Comparison of ENCODE assay signal across 9 mouse cellular contexts in the genomic region with DNA sequence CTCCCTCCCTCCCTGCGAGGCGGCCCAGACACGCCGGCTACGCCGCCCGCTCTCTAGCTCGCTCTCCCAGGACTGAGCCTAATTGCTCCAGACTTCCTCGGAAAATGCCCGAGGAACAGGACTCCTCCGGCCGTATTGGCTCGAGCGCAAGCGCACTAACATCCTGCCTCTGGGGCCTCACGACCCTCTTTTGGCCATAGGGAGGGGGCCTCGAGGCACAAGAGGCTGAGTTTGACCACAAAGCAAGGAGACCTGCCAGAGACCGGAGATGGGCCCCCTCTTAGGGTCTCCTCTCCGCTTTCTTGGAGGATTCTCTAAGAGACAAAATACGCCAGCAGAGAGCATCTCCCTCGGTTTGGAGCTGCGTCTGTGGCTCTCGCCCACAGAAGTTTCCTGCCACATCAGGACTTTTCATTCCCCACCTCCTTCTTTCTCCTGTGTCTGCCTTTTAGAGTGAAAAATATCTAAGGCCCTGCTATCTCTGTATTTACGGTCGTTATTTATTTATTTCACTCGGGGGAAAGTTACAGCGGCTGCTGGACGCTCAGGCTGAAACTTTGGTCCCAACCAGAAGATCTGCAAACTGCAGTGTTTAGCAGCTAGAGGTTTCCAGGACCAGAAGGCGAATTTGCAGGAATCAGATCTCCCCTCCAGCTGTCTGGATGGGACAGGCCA. TPM values are rescaled to one million over a fixed set of nuclear protein-coding genes. Genes with fewer than 3 reads are reported as not detected.
A peak's percentile ranks its signal among the peaks of the same experiment; 100 is the strongest.
DNase-seq lines count a peak whose midpoint lies in the region; ATAC-seq lines count a peak whose summit lies in the region.
"Had no signal": no experiment of that assay in that cellular context is flagged by ENCODE, and none has a peak within 500 bp of the region (broad histone marks: within the 10 kb centered on the region; RNA-seq: fewer than 3 reads in every experiment).

No protein-coding gene starts in this region.

- peaks cover 10% of the 10 kb centered on the region for H3K27me3 ChIP-seq in forebrain, embryonic 16.5 days (replicated peaks; ENCODE audit: control insufficient read depth, insufficient read depth, low read length)
- H3K27me3 ChIP-seq in lung, embryonic 16.5 days (ENCODE audit: control insufficient read depth, insufficient read depth, low read depth, low read length) = peaks cover 3% of the 10 kb centered on the region; the same call in 1 of the 2 replicates
- H3K27me3 ChIP-seq: CH12.LX had no signal

- peak overlapping the region; percentile 36; the same call in 1 of the 2 replicates for H3K27ac ChIP-seq in forebrain, embryonic 16.5 days (ENCODE audit: low read length)
- peak overlapping the region; percentile 91 for H3K27ac ChIP-seq in lung, embryonic 16.5 days (ENCODE audit: low read length)

- ATAC-seq in forebrain, embryonic 16.5 days = peak; percentile 91
- ATAC-seq in lung, embryonic 16.5 days (ENCODE audit: low read depth) = peak; percentile 88

- peaks cover 22% of the 10 kb centered on the region for H3K4me1 ChIP-seq in forebrain, embryonic 16.5 days (replicated peaks; ENCODE audit: control insufficient read depth, insufficient read depth, low read length)
- H3K4me1 ChIP-seq in lung, embryonic 16.5 days (replicated peaks; ENCODE audit: control insufficient read depth, insufficient read depth, low read length) = peaks cover 32% of the 10 kb centered on the region

- peak; percentile 61 for DNase-seq in left cerebral cortex, adult 18-20 months (ENCODE audit: low spot score in 2 of 2)
- DNase-seq in left cerebral cortex, adult 11 months (ENCODE audit: low spot score) = no peak
- DNase-seq in heart, postnatal 14 days = peak; percentile 77 to 79
- peak; percentile 84 to 89 for DNase-seq in kidney, postnatal 4 days
- peak; percentile 62 for DNase-seq in right cerebral cortex, adult 18-20 months
- DNase-seq in cerebellum, adult 9-10 months = no peak

- H3K36me3 ChIP-seq in forebrain, embryonic 16.5 days (ENCODE audit: control insufficient read depth, insufficient read depth) = no peaks in the 10 kb centered on the region
- H3K36me3 ChIP-seq in lung, embryonic 16.5 days (ENCODE audit: control insufficient read depth, insufficient read depth, low read length) = no peaks in the 10 kb centered on the region

- 0% methylated on average over 28 of the region's 29 CpGs for WGBS in forebrain, embryonic 16.5 days
- under 1% methylated on average over 21 of the region's 29 CpGs for WGBS in lung, embryonic 16.5 days

- H3K9ac ChIP-seq in forebrain, embryonic 16.5 days (replicated peaks; ENCODE audit: low read depth, low read length) = peak overlapping the region; percentile 57
- peak overlapping the region; percentile 70 for H3K9ac ChIP-seq in lung, embryonic 16.5 days (ENCODE audit: low read length)

- peak overlapping the region; percentile 100 for H3K4me2 ChIP-seq in forebrain, embryonic 16.5 days (ENCODE audit: low read length)
- H3K4me2 ChIP-seq in lung, embryonic 16.5 days (ENCODE audit: low read depth, low read length) = peak overlapping the region; percentile 82

- peak overlapping the region; percentile 58 for H3K4me3 ChIP-seq in forebrain, embryonic 16.5 days (replicated peaks; ENCODE audit: low read length)
- H3K4me3 ChIP-seq in lung, embryonic 16.5 days (ENCODE audit: low read length) = peak overlapping the region; percentile 60

- intact Hi-C loops in heart, postnatal 14 days (cut with DNase I) = loop anchor here (2.0 to 10.0 kb wide), 3 partner anchors 111 to 493 kb away; no protein-coding TSS in a partner anchor

- H3K9me3 ChIP-seq in forebrain, embryonic 16.5 days (ENCODE audit: control insufficient read depth, low read length) = no peaks in the 10 kb centered on the region
- H3K9me3 ChIP-seq in lung, embryonic 16.5 days (ENCODE audit: control insufficient read depth, low read length) = no peaks in the 10 kb centered on the region

RNA-seq across cellular contexts. Expression of a gene that starts 0.4 kb away (rescaled TPM):
- 10 to 100 TPM; 38.6 to 48.1 TPM for total RNA-seq in left cerebral cortex, adult 18-20 months (2021)
- 24.0 and 28.7 TPM in 2 replicates for polyA plus RNA-seq in forebrain, embryonic 16.5 days (2015; fragmentation: Nextera tagmentation; extraction: Ambion mirVana)
- total RNA-seq in heart, postnatal 14 days (2021) = 10 to 100 TPM; 33.4 to 35.0 TPM
- polyA plus RNA-seq in lung, embryonic 16.5 days (2015; fragmentation: Nextera tagmentation; extraction: Ambion mirVana) = 7.0 and 8.2 TPM in 2 replicates
- total RNA-seq: CH12.LX had no signal

Comparison
In these comparisons a context has a peak if more than half of its experiments do, and no peak if none do; other contexts are left out.
1. DNase-seq: peak in left cerebral cortex, adult 18-20 months (2 of 2), heart, postnatal 14 days (2 of 2), kidney, postnatal 4 days (2 of 2) and right cerebral cortex, adult 18-20 months (single experiment); none in left cerebral cortex, adult 11 months (single experiment) and cerebellum, adult 9-10 months (single experiment).